Mouse (Mus musculus) left cerebral cortex, postnatal 4 days (tissue): ENCODE measurements at regions not wholly inside any gene's neighbourhood (a gene's known extent, or its start where the extent isn't known, plus 50 kb on each side); places are given as distances from the start of the nearest gene placed in this dataset.

Source experiments
- DNase-seq: peaks from one replicate; pipeline ENCODE4 v3.0.0-alpha.2; 2022
- intact Hi-C: fragments of 180-260 bp; cut with DNase I; formaldehyde crosslinking; loops from one replicate; pipeline ENCODE4 v1.15.1; 2025

GRCm38 (mm10) chr3:51003506-51004170 is 220.6 kb upstream of the Noct start:
- DNase-seq: no peak
- intact Hi-C loops: no loop called here

- intact Hi-C loops: no loop called here
- no peak for DNase-seq
Measured at GRCm38 (mm10) chr3:51004216-51004615, 220.0 kb upstream of the Noct start.

- DNase-seq: no peak
- intact Hi-C loops: no loop called here
Measured at GRCm38 (mm10) chr3:51009098-51009497, 215.1 kb upstream of the Noct start.

GRCm38 (mm10) chr3:51019650-51020346 is 204.4 kb upstream of the Noct start:
- intact Hi-C loops: no loop called here
- DNase-seq: no peak

GRCm38 (mm10) chr3:51024655-51025054 is 199.6 kb upstream of the Noct start:
- no peak for DNase-seq
- intact Hi-C loops: no loop called here

GRCm38 (mm10) chr3:51031821-51032220 is 192.4 kb upstream of the Noct start:
- no peak for DNase-seq
- intact Hi-C loops: no loop called here

- no peak for DNase-seq
- intact Hi-C loops: no loop called here
Measured at GRCm38 (mm10) chr3:51033292-51033691, 191.0 kb upstream of the Noct start.

- no peak for DNase-seq
- intact Hi-C loops: no loop called here
Measured at GRCm38 (mm10) chr3:51036700-51037306, 187.4 kb upstream of the Noct start.

- intact Hi-C loops: no loop called here
- no peak for DNase-seq
Measured at GRCm38 (mm10) chr3:51042223-51042846, 181.9 kb upstream of the Noct start.

- no peak for DNase-seq
Measured at GRCm38 (mm10) chr3:51048739-51049138, 175.5 kb upstream of the Noct start.

GRCm38 (mm10) chr3:51050156-51050555 is 174.1 kb upstream of the Noct start:
- intact Hi-C loops: no loop called here
- no peak for DNase-seq

More at GRCm38 (mm10) chr3:51048739-51049138, 175.5 kb upstream of the Noct start:
- intact Hi-C loops: no loop called here

GRCm38 (mm10) chr3:51055004-51055403 is 169.2 kb upstream of the Noct start:
- no peak for DNase-seq
- intact Hi-C loops: no loop called here

- intact Hi-C loops: no loop called here
- DNase-seq: no peak
Measured at GRCm38 (mm10) chr3:51064201-51064600, 160.0 kb upstream of the Noct start.

- intact Hi-C loops: no loop called here
- DNase-seq: no peak
Measured at GRCm38 (mm10) chr3:51066373-51066772, 157.9 kb upstream of the Noct start.

- intact Hi-C loops: no loop called here
- no peak for DNase-seq
Measured at GRCm38 (mm10) chr3:51072417-51072816, 151.8 kb upstream of the Noct start.

GRCm38 (mm10) chr3:51073003-51073679 is 151.1 kb upstream of the Noct start:
- intact Hi-C loops: no loop called here
- no peak for DNase-seq

- DNase-seq: no peak
- intact Hi-C loops: no loop called here
Measured at GRCm38 (mm10) chr3:51073743-51074319, 150.4 kb upstream of the Noct start.

- DNase-seq: peak; percentile 43
- intact Hi-C loops: no loop called here
Measured at GRCm38 (mm10) chr3:51075219-51075920, 148.9 kb upstream of the Noct start.

GRCm38 (mm10) chr3:51078459-51078858 is 145.8 kb upstream of the Noct start:
- intact Hi-C loops: no loop called here
- no peak for DNase-seq

GRCm38 (mm10) chr3:51080415-51080814 is 143.8 kb upstream of the Noct start:
- intact Hi-C loops: no loop called here
- no peak for DNase-seq
